ENCODE assay signal across 8 mouse cellular contexts in genomic region chr2:26930390-26930789, GRCm38 (mm10). TPM values are rescaled to one million over a fixed set of nuclear protein-coding genes. Genes with fewer than 3 reads are reported as not detected.
DNase-seq lines count a peak whose midpoint lies in the region; ATAC-seq and TF ChIP-seq lines count a peak whose summit lies in the region.

No protein-coding gene starts in this region.

- no peak for TF ChIP-seq POLR2A in spleen, adult 2 months (IDR thresholded peaks at IDR 0.05; ENCODE audit: low read depth, low read length)

- H3K9me3 ChIP-seq in forebrain, embryonic 14.5 days (replicated peaks; ENCODE audit: control insufficient read depth, low read length) = no peaks in the 10 kb centered on the region
- no peaks in the 10 kb centered on the region for H3K9me3 ChIP-seq in forebrain, embryonic 15.5 days
- H3K9me3 ChIP-seq in lung, postnatal 0 days (ENCODE audit: low read length) = no peaks in the 10 kb centered on the region

- no peak overlapping the region for H3K4me3 ChIP-seq in forebrain, embryonic 14.5 days (ENCODE audit: low read depth, low read length)
- no peak overlapping the region for H3K4me3 ChIP-seq in forebrain, embryonic 15.5 days
- no peak overlapping the region for H3K4me3 ChIP-seq in lung, postnatal 0 days (ENCODE audit: low read depth, low read length)
- no peak overlapping the region for H3K4me3 ChIP-seq in spleen, adult 2 months (ENCODE audit: extremely low read depth, insufficient read depth, insufficient read length)

- peaks cover 46% of the 10 kb centered on the region for H3K36me3 ChIP-seq in forebrain, embryonic 14.5 days (ENCODE audit: control insufficient read depth, insufficient read depth, low read length)
- peaks cover 19% of the 10 kb centered on the region for H3K36me3 ChIP-seq in forebrain, embryonic 15.5 days
- H3K36me3 ChIP-seq in lung, postnatal 0 days (ENCODE audit: insufficient read depth, low read length) = peaks cover 16% of the 10 kb centered on the region; the same call in 1 of the 2 replicates
- peaks cover 11% of the 10 kb centered on the region for H3K36me3 ChIP-seq in spleen, adult 2 months (ENCODE audit: control insufficient read depth, insufficient read depth, low read length)

- 31% methylated on average over 1 of the region's 1 CpGs for WGBS in forebrain, embryonic 14.5 days
- 33% methylated on average over 1 of the region's 1 CpGs for WGBS in forebrain, embryonic 15.5 days
- WGBS in lung, postnatal 0 days = 33% methylated on average over 1 of the region's 1 CpGs
- 7% methylated on average over 1 of the region's 1 CpGs for WGBS in spleen, adult 2 months

- no peaks in the 10 kb centered on the region for H3K27me3 ChIP-seq in forebrain, embryonic 14.5 days (replicated peaks; ENCODE audit: control insufficient read depth, insufficient read depth, low read length)
- H3K27me3 ChIP-seq in forebrain, embryonic 15.5 days = no peaks in the 10 kb centered on the region
- no peaks in the 10 kb centered on the region for H3K27me3 ChIP-seq in lung, postnatal 0 days (replicated peaks; ENCODE audit: insufficient read depth, low read length)
- no peaks in the 10 kb centered on the region for H3K27me3 ChIP-seq in spleen, adult 2 months (ENCODE audit: control insufficient read depth, insufficient read depth, low read length)

- no peak for TF ChIP-seq EP300 in lung, postnatal 0 days (IDR thresholded peaks at IDR 0.05)

- H3K27ac ChIP-seq in forebrain, embryonic 14.5 days (ENCODE audit: low read depth, low read length) = no peak overlapping the region
- no peak overlapping the region for H3K27ac ChIP-seq in forebrain, embryonic 15.5 days (replicated peaks)
- H3K27ac ChIP-seq in lung, postnatal 0 days (ENCODE audit: low read length) = no peak overlapping the region
- no peak overlapping the region for H3K27ac ChIP-seq in spleen, adult 2 months (ENCODE audit: insufficient read depth, low read length)

- H3K4me2 ChIP-seq in forebrain, embryonic 14.5 days (ENCODE audit: low read length) = no peak overlapping the region
- no peak overlapping the region for H3K4me2 ChIP-seq in forebrain, embryonic 15.5 days (replicated peaks)
- no peak overlapping the region for H3K4me2 ChIP-seq in lung, postnatal 0 days (replicated peaks; ENCODE audit: low read depth, low read length)

- peaks cover 14% of the 10 kb centered on the region for H3K4me1 ChIP-seq in forebrain, embryonic 14.5 days (ENCODE audit: control insufficient read depth, insufficient read depth, low read length)
- peaks cover 27% of the 10 kb centered on the region for H3K4me1 ChIP-seq in forebrain, embryonic 15.5 days
- H3K4me1 ChIP-seq in lung, postnatal 0 days (ENCODE audit: insufficient read depth, low read depth, low read length) = peaks cover 15% of the 10 kb centered on the region; the same call in 1 of the 2 replicates
- H3K4me1 ChIP-seq in spleen, adult 2 months (ENCODE audit: control insufficient read depth, insufficient read depth, insufficient read length) = peaks cover 5% of the 10 kb centered on the region; the same call in 1 of the 2 replicates

- peak; percentile 87 for TF ChIP-seq CTCF in lung, postnatal 0 days (IDR thresholded peaks at IDR 0.05)
- peak; percentile 54; the same call in 1 of the 2 replicates for TF ChIP-seq CTCF in spleen, adult 2 months (IDR thresholded peaks at IDR 0.05; ENCODE audit: extremely low read depth, insufficient read depth, insufficient read length, insufficient replicate concordance)

- no peak for ATAC-seq in forebrain, embryonic 14.5 days
- ATAC-seq in forebrain, embryonic 15.5 days (replicated peaks) = no peak
- ATAC-seq in CD4-positive, CD25-positive, alpha-beta regulatory T cell, adult 4 months = peak; percentile 22
- ATAC-seq in lung, postnatal 0 days = no peak

- H3K9ac ChIP-seq in forebrain, embryonic 14.5 days (ENCODE audit: low read length) = no peak overlapping the region
- no peak overlapping the region for H3K9ac ChIP-seq in forebrain, embryonic 15.5 days (replicated peaks)
- no peak overlapping the region for H3K9ac ChIP-seq in lung, postnatal 0 days (replicated peaks; ENCODE audit: low read depth)

- DNase-seq in forebrain, embryonic 14.5 days (ENCODE audit: low spot score) = peak; percentile 77
- DNase-seq in c-Kit-negative CD71-positive TER-119-positive erythroid progenitor cells, embryonic 14.5 days (ENCODE audit: low read depth, low spot score) = peak; percentile 71
- DNase-seq in frontal cortex, adult 2 months (ENCODE audit: extremely low spot score in 1 of 2, low spot score in 1 of 2) = peak; percentile 55 to 88
- DNase-seq in kidney, postnatal 4 days = peak; percentile 62 to 75
- DNase-seq in lung, postnatal 0 days (ENCODE audit: low spot score) = peak; percentile 87
- peak; percentile 53 to 69 for DNase-seq in spleen, adult 2 months (ENCODE audit: low read depth in 1 of 2, low spot score in 2 of 2)

RNA-seq across cellular contexts. Expression of gene Surf4, which starts 3.3 kb away (rescaled TPM):
- polyA plus RNA-seq in forebrain, embryonic 14.5 days (2014; fragmentation: Nextera tagmentation; extraction: Ambion mirVana) = 97.3 and 103 TPM in 2 replicates
- polyA plus RNA-seq in forebrain, embryonic 15.5 days (2015; fragmentation: Nextera tagmentation; extraction: Ambion mirVana) = 100 and 101 TPM in 2 replicates
- polyA plus RNA-seq in CD4-positive, CD25-positive, alpha-beta regulatory T cell, adult 4 months (2017; shearing (Covaris generic)) = 100 to 1,000 TPM in 1 of 2 experiments, 10 to 100 TPM in 1; 83.0 to 121 TPM
- 55.7 and 60.3 TPM in 2 replicates for polyA plus RNA-seq in frontal cortex, adult 2 months (2012; rRNA removed)
- 167 and 171 TPM in 2 replicates for polyA plus RNA-seq in lung, postnatal 0 days (2015; fragmentation: Nextera tagmentation; extraction: Ambion mirVana)
- polyA plus RNA-seq in spleen, adult 2 months (2012; rRNA removed) = 141 and 203 TPM in 2 replicates

RNA-seq across cellular contexts. Expression of gene Stkld1, which starts 3.5 kb away (rescaled TPM):
- polyA plus RNA-seq in forebrain, embryonic 14.5 days (2014; fragmentation: Nextera tagmentation; extraction: Ambion mirVana) = 0.52 TPM in 1 of 2 replicates, not detected in the other
- polyA plus RNA-seq in forebrain, embryonic 15.5 days (2015; fragmentation: Nextera tagmentation; extraction: Ambion mirVana) = 0.17 and 0.22 TPM in 2 replicates
- under 1 TPM in 1 of 2 experiments, not detected in 1; 0.42 TPM for polyA plus RNA-seq in CD4-positive, CD25-positive, alpha-beta regulatory T cell, adult 4 months (2017; shearing (Covaris generic))
- polyA plus RNA-seq in frontal cortex, adult 2 months (2012; rRNA removed) = 0.29 and 0.32 TPM in 2 replicates
- 0.13 and 0.24 TPM in 2 replicates for polyA plus RNA-seq in lung, postnatal 0 days (2015; fragmentation: Nextera tagmentation; extraction: Ambion mirVana)
- polyA plus RNA-seq in spleen, adult 2 months (2012; rRNA removed) = 0.21 and 0.22 TPM in 2 replicates

RNA-seq across cellular contexts. Expression of gene Surf1, which starts 14.1 kb away (rescaled TPM):
- polyA plus RNA-seq in forebrain, embryonic 14.5 days (2014; fragmentation: Nextera tagmentation; extraction: Ambion mirVana) = 72.0 and 74.2 TPM in 2 replicates
- polyA plus RNA-seq in forebrain, embryonic 15.5 days (2015; fragmentation: Nextera tagmentation; extraction: Ambion mirVana) = 74.0 and 77.3 TPM in 2 replicates
- 100 to 1,000 TPM; 100 to 116 TPM for polyA plus RNA-seq in CD4-positive, CD25-positive, alpha-beta regulatory T cell, adult 4 months (2017; shearing (Covaris generic))
- 128 and 129 TPM in 2 replicates for polyA plus RNA-seq in frontal cortex, adult 2 months (2012; rRNA removed)
- polyA plus RNA-seq in lung, postnatal 0 days (2015; fragmentation: Nextera tagmentation; extraction: Ambion mirVana) = 59.6 and 59.7 TPM in 2 replicates
- polyA plus RNA-seq in spleen, adult 2 months (2012; rRNA removed) = 35.5 and 43.5 TPM in 2 replicates

RNA-seq across cellular contexts. Expression of gene Surf2, which starts 14.2 kb away (rescaled TPM):
- 53.3 and 54.0 TPM in 2 replicates for polyA plus RNA-seq in forebrain, embryonic 14.5 days (2014; fragmentation: Nextera tagmentation; extraction: Ambion mirVana)
- 58.9 and 61.9 TPM in 2 replicates for polyA plus RNA-seq in forebrain, embryonic 15.5 days (2015; fragmentation: Nextera tagmentation; extraction: Ambion mirVana)
- 10 to 100 TPM; 51.4 to 64.4 TPM for polyA plus RNA-seq in CD4-positive, CD25-positive, alpha-beta regulatory T cell, adult 4 months (2017; shearing (Covaris generic))
- 54.6 and 58.2 TPM in 2 replicates for polyA plus RNA-seq in frontal cortex, adult 2 months (2012; rRNA removed)
- polyA plus RNA-seq in lung, postnatal 0 days (2015; fragmentation: Nextera tagmentation; extraction: Ambion mirVana) = 23.0 and 23.8 TPM in 2 replicates
- 19.1 and 19.6 TPM in 2 replicates for polyA plus RNA-seq in spleen, adult 2 months (2012; rRNA removed)

RNA-seq across cellular contexts. Expression of gene Rpl7a, which starts 19.8 kb away (rescaled TPM):
- 626 and 738 TPM in 2 replicates for polyA plus RNA-seq in forebrain, embryonic 14.5 days (2014; fragmentation: Nextera tagmentation; extraction: Ambion mirVana)
- polyA plus RNA-seq in forebrain, embryonic 15.5 days (2015; fragmentation: Nextera tagmentation; extraction: Ambion mirVana) = 533 and 546 TPM in 2 replicates
- 1,000 to 10,000 TPM in 1 of 2 experiments, 100 to 1,000 TPM in 1; 646 to 1,008 TPM for polyA plus RNA-seq in CD4-positive, CD25-positive, alpha-beta regulatory T cell, adult 4 months (2017; shearing (Covaris generic))
- 705 and 741 TPM in 2 replicates for polyA plus RNA-seq in frontal cortex, adult 2 months (2012; rRNA removed)
- 380 and 417 TPM in 2 replicates for polyA plus RNA-seq in lung, postnatal 0 days (2015; fragmentation: Nextera tagmentation; extraction: Ambion mirVana)
- polyA plus RNA-seq in spleen, adult 2 months (2012; rRNA removed) = 496 and 521 TPM in 2 replicates
